Mouse (Mus musculus): Measurements from ENCODE around the gene Kcnj12. TPM values are rescaled to one million over a fixed set of nuclear protein-coding genes. Genes with fewer than 3 reads are reported as not detected.
A peak's percentile ranks its signal among the peaks of the same experiment; 100 is the strongest.

Kcnj12 gene
- polyA plus RNA-seq, 1 experiment from 2014 or later, result 0.20 TPM

GRCm38 (mm10) chr11:61098046-61098445 is 75.7 kb downstream of the Kcnj12 start:
- Histone ChIP-seq H3K4me2 (no peak overlapping the region), H3K9me3 (0 out of 2 replicates have a peak, but pooled peaks cover 4% of the 10 kb centered on the region), H3K27ac (no peak overlapping the region), H3K27me3 (no peaks in the 10 kb centered on the region), H3K4me1 (no peaks in the 10 kb centered on the region), H3K9ac (no peak overlapping the region), H3K36me3 (no peaks in the 10 kb centered on the region), H3K4me3 (no peak overlapping the region)
- no peak for ATAC-seq (ENCODE audit: insufficient number of reproducible peaks, insufficient read depth, low FRiP score, low TSS enrichment, low read depth)
- WGBS, result 83% methylated on average over 1 of the region's 1 CpGs

GRCm38 (mm10) chr11:61102397-61103339 is 80.3 kb downstream of the Kcnj12 start:
- Histone ChIP-seq H3K4me3 (no peak overlapping the region), H3K4me2 (no peak overlapping the region), H3K27me3 (peaks cover 3% of the 10 kb centered on the region; the same call in 1 of the 2 replicates), H3K4me1 (no peaks in the 10 kb centered on the region), H3K27ac (no peak overlapping the region), H3K9me3 (no peaks in the 10 kb centered on the region), H3K36me3 (no peaks in the 10 kb centered on the region), H3K9ac (no peak overlapping the region)
- no peak for ATAC-seq (ENCODE audit: insufficient number of reproducible peaks, insufficient read depth, low FRiP score, low TSS enrichment, low read depth)
- WGBS, result 69% methylated on average over 13 of the region's 13 CpGs

- peak; percentile 85 for ATAC-seq (ENCODE audit: insufficient number of reproducible peaks, insufficient read depth, low FRiP score, low TSS enrichment, low read depth)
- no peaks in the 10 kb centered on the region for H3K36me3 ChIP-seq
- H3K27me3 ChIP-seq, result peaks cover 3% of the 10 kb centered on the region; the same call in 1 of the 2 replicates
- no peak overlapping the region for H3K4me3 ChIP-seq
- 21% methylated on average over 20 of the region's 20 CpGs for WGBS
- no peak overlapping the region for H3K9ac ChIP-seq
- no peaks in the 10 kb centered on the region for H3K4me1 ChIP-seq
- no peaks in the 10 kb centered on the region for H3K9me3 ChIP-seq
- no peak overlapping the region for H3K27ac ChIP-seq
- peak overlapping the region; percentile 28 for H3K4me2 ChIP-seq
Observed at GRCm38 (mm10) chr11:61104241-61104901, 82.0 kb downstream of the Kcnj12 start.

DNA sequence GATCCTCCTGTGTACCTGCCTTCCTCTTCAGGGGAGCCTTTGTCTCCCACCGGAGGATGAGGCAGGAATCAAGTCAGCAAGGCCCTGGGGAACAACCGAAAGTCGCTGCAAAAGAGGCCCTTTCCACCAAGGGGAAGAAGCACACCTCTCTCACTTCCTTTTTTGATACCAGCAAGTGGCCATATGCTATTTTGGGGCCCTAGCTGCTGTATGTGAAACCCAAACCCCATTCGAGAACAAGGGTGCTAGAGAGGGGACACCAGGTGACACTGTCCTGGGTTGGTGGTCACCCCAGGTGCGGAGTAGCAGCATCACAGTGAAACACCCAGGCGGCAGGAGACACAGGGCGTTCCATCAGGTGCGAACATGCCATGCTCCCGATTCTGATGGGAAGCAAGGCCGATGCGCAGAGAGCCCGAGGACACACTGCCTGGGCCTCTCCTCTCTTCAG is 86.6 kb downstream of the Kcnj12 start:
- H3K9ac ChIP-seq, result no peak overlapping the region
- ATAC-seq (ENCODE audit: insufficient number of reproducible peaks, insufficient read depth, low FRiP score, low TSS enrichment, low read depth), result no peak
- 86% methylated on average over 12 of the region's 12 CpGs for WGBS
- H3K27ac ChIP-seq, result no peak overlapping the region
- no peaks in the 10 kb centered on the region for H3K27me3 ChIP-seq
- no peaks in the 10 kb centered on the region for H3K9me3 ChIP-seq
- H3K4me3 ChIP-seq, result no peak overlapping the region
- H3K36me3 ChIP-seq, result no peaks in the 10 kb centered on the region
- no peak overlapping the region for H3K4me2 ChIP-seq
- no peaks in the 10 kb centered on the region for H3K4me1 ChIP-seq

DNA sequence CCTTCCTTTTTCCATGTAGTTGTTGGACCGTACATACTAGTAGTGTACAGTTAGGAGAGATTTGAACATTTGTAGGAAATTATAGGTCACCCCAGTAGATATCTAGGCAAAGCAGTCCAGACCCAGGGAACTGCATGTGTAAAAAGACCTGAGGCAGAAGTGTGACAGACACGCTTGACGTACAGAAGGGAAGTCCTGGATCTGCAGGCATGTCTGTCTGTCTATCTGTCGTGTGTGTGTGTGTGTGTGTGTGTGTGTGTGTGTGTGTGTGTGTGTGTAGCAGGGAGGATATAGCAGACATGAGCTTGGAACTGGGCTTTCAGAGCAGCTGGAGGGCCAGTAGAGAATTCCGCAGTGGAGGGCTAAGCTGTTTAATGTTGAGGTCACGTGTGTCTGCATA is 87.3 kb downstream of the Kcnj12 start:
- Histone ChIP-seq H3K9ac (no peak overlapping the region), H3K27ac (no peak overlapping the region), H3K9me3 (no peaks in the 10 kb centered on the region), H3K36me3 (no peaks in the 10 kb centered on the region), H3K27me3 (no peaks in the 10 kb centered on the region), H3K4me1 (no peaks in the 10 kb centered on the region), H3K4me2 (no peak overlapping the region), H3K4me3 (no peak overlapping the region)
- no peak for ATAC-seq (ENCODE audit: insufficient number of reproducible peaks, insufficient read depth, low FRiP score, low TSS enrichment, low read depth)
- WGBS, result 71% methylated on average over 6 of the region's 6 CpGs

GRCm38 (mm10) chr11:61110113-61110512 is 87.7 kb downstream of the Kcnj12 start:
- whole genome bisulfite sequencing, result 81% methylated on average over 10 of the region's 10 CpGs
- ATAC-seq (ENCODE audit: insufficient number of reproducible peaks, insufficient read depth, low FRiP score, low TSS enrichment, low read depth), result no peak
- Histone ChIP-seq H3K4me1 (no peaks in the 10 kb centered on the region), H3K27me3 (no peaks in the 10 kb centered on the region), H3K9ac (no peak overlapping the region), H3K36me3 (no peaks in the 10 kb centered on the region), H3K4me3 (no peak overlapping the region), H3K4me2 (no peak overlapping the region), H3K27ac (no peak overlapping the region), H3K9me3 (no peaks in the 10 kb centered on the region)

GRCm38 (mm10) chr11:61110928-61111327 is 88.6 kb downstream of the Kcnj12 start:
- Histone ChIP-seq H3K4me2 (no peak overlapping the region), H3K9ac (no peak overlapping the region), H3K27ac (no peak overlapping the region), H3K36me3 (no peaks in the 10 kb centered on the region), H3K4me3 (no peak overlapping the region), H3K4me1 (no peaks in the 10 kb centered on the region), H3K9me3 (no peaks in the 10 kb centered on the region), H3K27me3 (no peaks in the 10 kb centered on the region)
- WGBS, result 46% methylated on average over 1 of the region's 1 CpGs
- no peak for ATAC-seq (ENCODE audit: insufficient number of reproducible peaks, insufficient read depth, low FRiP score, low TSS enrichment, low read depth)

- 82% methylated on average over 4 of the region's 4 CpGs for WGBS
- Histone ChIP-seq H3K9me3 (no peaks in the 10 kb centered on the region), H3K4me1 (no peaks in the 10 kb centered on the region), H3K9ac (no peak overlapping the region), H3K4me3 (no peak overlapping the region), H3K36me3 (no peaks in the 10 kb centered on the region), H3K27ac (no peak overlapping the region), H3K27me3 (no peaks in the 10 kb centered on the region), H3K4me2 (no peak overlapping the region)
- ATAC-seq (ENCODE audit: insufficient number of reproducible peaks, insufficient read depth, low FRiP score, low TSS enrichment, low read depth), result no peak
Observed at GRCm38 (mm10) chr11:61111472-61111871, 89.1 kb downstream of the Kcnj12 start.

DNA sequence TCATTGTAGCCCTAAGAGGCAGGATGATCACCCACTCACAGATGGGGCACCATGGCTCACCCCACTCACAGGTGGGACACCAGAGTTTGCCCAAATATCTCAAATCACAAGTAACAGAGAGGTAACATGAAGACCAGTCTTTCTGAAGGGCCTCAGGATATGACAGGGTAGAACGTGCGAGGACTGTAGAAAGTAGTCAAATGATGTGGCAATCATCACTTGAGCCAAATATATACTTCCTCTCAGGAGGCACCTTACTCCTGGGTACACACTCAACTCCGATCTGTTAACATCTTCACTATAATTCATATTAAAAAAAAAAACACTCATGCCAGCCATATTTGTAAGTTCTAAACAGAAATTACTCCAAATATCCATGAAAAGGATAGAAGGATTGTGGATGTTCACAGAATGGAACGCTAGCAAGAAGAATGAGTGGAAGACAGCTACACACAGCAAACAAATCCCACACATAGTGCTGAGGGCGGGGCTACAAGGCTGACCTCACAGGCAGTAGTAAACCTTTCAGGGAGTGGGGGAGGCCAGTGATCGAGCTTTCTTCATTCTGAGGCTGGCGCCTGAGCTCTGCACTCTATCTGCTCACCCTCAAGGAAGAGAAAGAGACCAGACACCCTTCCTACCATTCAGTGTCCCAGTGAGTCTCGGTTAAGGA is 90.1 kb downstream of the Kcnj12 start:
- Histone ChIP-seq H3K36me3 (no peaks in the 10 kb centered on the region), H3K9ac (no peak overlapping the region), H3K9me3 (no peaks in the 10 kb centered on the region), H3K27me3 (no peaks in the 10 kb centered on the region), H3K4me1 (no peaks in the 10 kb centered on the region), H3K4me2 (no peak overlapping the region), H3K4me3 (no peak overlapping the region), H3K27ac (no peak overlapping the region)
- WGBS, result 81% methylated on average over 8 of the region's 8 CpGs
- no peak for ATAC-seq (ENCODE audit: insufficient number of reproducible peaks, insufficient read depth, low FRiP score, low TSS enrichment, low read depth)

DNA sequence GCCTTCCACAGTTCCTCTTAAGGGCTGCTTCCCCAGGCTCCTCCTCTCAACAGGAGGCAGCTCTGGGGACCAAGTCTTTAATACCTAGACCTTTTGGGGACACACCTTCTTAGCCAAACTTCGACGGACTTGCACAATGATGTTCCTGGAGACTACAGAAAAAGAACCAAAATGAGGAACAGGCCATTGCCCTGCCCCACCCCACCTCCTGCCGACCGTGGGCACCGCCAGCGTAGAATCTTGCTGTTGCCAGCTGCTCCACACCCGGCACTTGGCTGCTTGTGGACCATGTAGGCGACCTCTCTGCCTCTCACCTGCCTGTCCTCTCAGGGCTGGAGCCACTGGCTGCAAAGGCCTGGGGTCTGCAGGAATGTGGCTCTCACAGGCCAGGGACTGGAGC is 93.9 kb downstream of the Kcnj12 start:
- ATAC-seq (ENCODE audit: insufficient number of reproducible peaks, insufficient read depth, low FRiP score, low TSS enrichment, low read depth), result no peak

DNA sequence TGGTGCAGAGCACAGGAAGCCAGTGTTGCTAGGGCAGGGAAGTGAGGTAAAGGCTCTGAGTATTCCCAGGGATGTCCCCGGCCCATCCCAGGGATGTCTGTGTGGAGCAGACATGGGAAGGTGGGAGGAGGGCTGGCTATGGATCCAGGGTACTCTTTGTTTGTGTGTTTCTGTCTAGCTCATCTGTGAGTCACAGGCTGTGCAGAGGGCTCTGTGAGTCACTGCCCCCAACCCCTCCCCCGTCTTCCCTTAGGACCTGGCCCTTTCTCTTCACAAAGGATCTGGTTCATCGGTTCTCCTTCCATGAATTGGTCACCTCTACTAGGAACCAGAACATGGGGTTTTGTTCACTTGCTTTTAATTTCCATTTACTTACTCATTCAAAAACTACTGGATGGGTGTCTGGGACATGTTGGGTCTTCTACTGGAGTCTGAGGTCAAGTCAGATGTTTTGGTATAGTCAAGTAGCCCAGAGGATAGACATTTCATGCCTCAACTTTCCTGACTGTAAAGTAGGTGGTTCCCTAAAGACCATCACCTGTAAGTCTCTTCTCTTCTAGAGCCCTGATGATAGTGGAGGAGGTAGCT is 97.7 kb downstream of the Kcnj12 start:
- Histone ChIP-seq H3K9ac (no peak overlapping the region), H3K4me1 (no peaks in the 10 kb centered on the region), H3K36me3 (no peaks in the 10 kb centered on the region), H3K27me3 (no peaks in the 10 kb centered on the region), H3K9me3 (0 out of 2 replicates have a peak, but pooled peaks cover 3% of the 10 kb centered on the region), H3K4me2 (no peak overlapping the region), H3K4me3 (no peak overlapping the region), H3K27ac (no peak overlapping the region)
- no peak for ATAC-seq (ENCODE audit: insufficient number of reproducible peaks, insufficient read depth, low FRiP score, low TSS enrichment, low read depth)
- WGBS, result 77% methylated on average over 3 of the region's 3 CpGs

More for the DNA sequence above, 93.9 kb downstream of the Kcnj12 start:
- Histone ChIP-seq H3K4me1 (no peaks in the 10 kb centered on the region), H3K9me3 (0 out of 2 replicates have a peak, but pooled peaks cover 3% of the 10 kb centered on the region), H3K27me3 (no peaks in the 10 kb centered on the region), H3K9ac (no peak overlapping the region), H3K27ac (no peak overlapping the region), H3K36me3 (no peaks in the 10 kb centered on the region), H3K4me3 (no peak overlapping the region), H3K4me2 (no peak overlapping the region)
- WGBS, result 57% methylated on average over 8 of the region's 8 CpGs

Measured in embryonic facial prominence, embryonic 13.5 days (tissue).